Mouse (Mus musculus) olfactory bulb, adult 2 months (tissue): ENCODE measurements at regions not wholly inside any gene's neighbourhood (a gene's known extent, or its start where the extent isn't known, plus 50 kb on each side); places are given as distances from the start of the nearest gene placed in this dataset.

Experiments used
- CTCF ChIP-seq: fragments of 200-500 bp; IDR thresholded peaks from 2 replicates; pipeline ENCODE4 v1.5.1; 2012; ENCODE audit warnings: low read depth, mild to moderate bottlenecking, low read length, moderate library complexity; ENCODE audit not compliant: insufficient read depth
- POLR2A ChIP-seq: fragments of 200-500 bp; IDR thresholded peaks from 2 replicates; pipeline ENCODE4 v1.6.1; 2012; ENCODE audit warnings: mild to moderate bottlenecking, low read depth, low read length, moderate library complexity; ENCODE audit not compliant: insufficient read depth

DNA sequence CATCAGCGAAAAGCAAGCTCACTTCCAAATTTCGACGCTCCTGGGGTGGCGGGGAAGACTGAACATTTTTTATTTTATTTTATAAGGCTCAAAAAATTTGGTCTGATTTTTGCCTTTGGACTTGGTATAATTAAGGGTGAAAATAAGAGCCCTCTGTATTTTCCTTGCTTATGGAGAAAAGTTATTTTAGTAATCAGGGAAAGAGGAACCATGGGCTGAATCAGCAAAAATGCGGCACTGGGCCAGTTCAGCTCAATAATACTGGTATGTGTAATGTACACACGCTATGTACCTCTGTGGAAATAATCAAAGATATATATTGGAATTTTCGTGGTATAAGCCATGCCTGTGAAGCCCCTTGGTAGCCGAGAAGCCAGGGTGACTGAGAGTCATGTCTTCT lies 113.7 kb upstream of the Six2 start:
- TF ChIP-seq POLR2A (no peak), CTCF (no peak)
